Mouse (Mus musculus) spleen, adult 18-20 months (tissue): ENCODE results near the gene Ripply3.
A peak's percentile ranks its signal among the peaks of the same experiment; 100 is the strongest.

Experiments
- DNase-seq, 2 experiments: peaks; one replicate each; pipeline ENCODE4 v3.0.0; 2022; ENCODE audit warnings: mixed read lengths in 2 of 2

Gene Ripply3

GRCm38 (mm10) chr16:94327781-94328711 lies at the start of gene Ripply3:
TSS of gene Ripply3 (plus strand) at chr16:94328420.
- peak in 1 of 2 experiments; percentile 31 for DNase-seq

- no peak for DNase-seq
Measured at GRCm38 (mm10) chr16:94283972-94284371, 44.2 kb upstream of the Ripply3 start.

GRCm38 (mm10) chr16:94287826-94288225 lies 40.4 kb upstream of the Ripply3 start:
- DNase-seq = no peak

GRCm38 (mm10) chr16:94289138-94290072 lies 38.8 kb upstream of the Ripply3 start:
- peak in 1 of 2 experiments; percentile 39 for DNase-seq

GRCm38 (mm10) chr16:94290073-94290999 lies 37.9 kb upstream of the Ripply3 start:
- DNase-seq = peak; percentile 72 to 85

DNA sequence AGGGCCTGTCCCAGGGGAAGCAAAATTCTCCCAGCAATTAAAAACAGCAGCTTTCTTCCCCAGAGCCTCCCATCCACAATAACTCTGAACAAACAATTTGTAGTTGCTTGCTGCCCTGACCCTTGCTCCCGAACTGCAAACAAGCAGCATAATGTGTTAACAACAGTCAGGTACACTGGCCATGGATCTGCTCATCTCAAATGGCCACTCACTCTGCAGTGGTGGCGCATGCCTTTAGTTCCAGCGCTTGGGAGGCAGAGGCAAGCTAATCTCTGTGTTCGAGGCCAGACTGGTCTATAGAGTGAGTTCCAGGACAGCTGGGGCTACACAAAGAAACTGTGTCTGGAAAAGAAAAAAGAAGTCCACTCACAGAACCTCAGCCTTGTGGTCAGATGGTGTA lies 37.1 kb upstream of the Ripply3 start:
- no peak for DNase-seq

GRCm38 (mm10) chr16:94298081-94298480 lies 30.1 kb upstream of the Ripply3 start:
- DNase-seq = no peak

DNA sequence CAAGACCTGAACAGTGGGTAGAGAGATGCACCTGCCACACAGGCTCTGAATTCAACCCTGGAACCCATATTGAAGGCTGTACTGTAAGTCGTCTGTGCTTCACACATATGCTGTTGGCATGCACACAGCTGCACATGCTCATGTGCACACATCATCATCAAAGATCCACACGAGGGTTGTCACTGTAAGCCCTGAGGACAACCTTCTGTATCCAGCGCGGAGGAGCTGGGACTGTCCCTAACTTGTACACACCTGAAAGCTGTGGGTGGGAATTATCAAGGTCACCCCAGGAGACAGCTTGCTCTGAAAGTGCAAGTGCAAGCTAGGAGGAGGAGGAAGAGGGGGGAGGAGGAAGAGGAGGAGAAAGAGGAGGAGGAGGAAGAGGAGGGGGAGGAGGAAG lies 29.0 kb upstream of the Ripply3 start:
- no peak for DNase-seq

DNA sequence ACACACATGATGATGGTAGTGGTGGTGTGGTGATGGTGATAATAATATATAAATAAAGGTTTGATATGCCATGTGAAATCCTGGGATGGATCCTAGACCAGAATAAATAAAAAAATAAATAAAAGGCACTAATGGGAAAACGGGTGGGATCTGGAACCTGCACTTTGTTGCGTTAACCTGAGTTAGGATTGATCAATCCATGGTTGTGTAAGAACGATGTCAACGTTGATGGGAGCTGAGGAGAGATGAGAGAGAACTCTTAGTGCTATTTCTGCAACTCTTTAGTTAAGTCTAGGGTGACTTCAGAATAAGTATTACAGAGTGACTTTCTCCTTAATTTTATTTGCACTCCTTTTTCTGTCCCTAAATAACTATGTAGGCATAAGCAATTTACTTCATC lies 27.0 kb upstream of the Ripply3 start:
- DNase-seq = no peak

GRCm38 (mm10) chr16:94301696-94302095 lies 26.5 kb upstream of the Ripply3 start:
- no peak for DNase-seq

- DNase-seq = peak in 1 of 2 experiments; percentile 28
Measured at GRCm38 (mm10) chr16:94302274-94303202, 25.7 kb upstream of the Ripply3 start.

GRCm38 (mm10) chr16:94303203-94303535 lies 25.1 kb upstream of the Ripply3 start:
- no peak for DNase-seq

DNA sequence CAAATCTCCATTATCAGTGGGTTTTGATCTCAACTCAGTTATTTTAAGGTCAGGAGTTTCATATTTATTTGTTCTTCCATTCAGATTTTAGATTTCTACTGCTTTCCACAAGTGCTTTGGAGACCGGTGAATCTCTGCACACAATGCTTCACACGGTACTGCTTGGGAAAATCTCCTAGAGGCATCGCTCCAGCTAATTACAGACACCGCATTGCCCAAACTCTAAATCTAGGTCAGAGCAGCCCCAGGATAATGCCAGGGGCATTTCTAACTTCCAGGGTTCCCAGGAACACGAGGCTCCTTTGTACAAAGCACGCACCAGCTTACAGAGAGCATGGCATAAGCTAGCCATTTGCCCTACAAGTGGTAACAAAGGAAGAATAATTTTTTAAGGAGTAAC lies 20.7 kb upstream of the Ripply3 start:
- DNase-seq = no peak

DNA sequence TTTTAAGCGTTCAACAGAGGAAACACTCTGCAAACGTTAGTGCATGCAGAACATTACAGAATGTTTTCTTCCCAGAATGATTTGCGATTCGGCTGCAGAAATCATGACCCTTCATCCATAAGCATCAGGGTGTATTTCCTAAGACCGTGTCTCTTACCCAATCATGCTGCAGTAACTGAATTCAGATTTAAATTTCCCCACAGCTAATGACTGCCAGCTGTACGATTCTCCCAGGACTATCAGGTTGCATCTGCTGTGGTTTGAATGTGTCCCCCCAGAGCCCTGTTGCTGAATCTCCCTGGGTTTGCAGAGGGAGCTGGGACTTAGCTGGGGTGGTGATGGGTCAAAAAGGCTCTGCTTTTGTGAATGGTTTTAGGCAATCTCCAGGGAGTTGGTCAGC lies 20.3 kb upstream of the Ripply3 start:
- no peak for DNase-seq

GRCm38 (mm10) chr16:94309025-94309424 lies 19.2 kb upstream of the Ripply3 start:
- DNase-seq = no peak

- DNase-seq = no peak
Measured at GRCm38 (mm10) chr16:94311416-94311815, 16.8 kb upstream of the Ripply3 start.

- no peak for DNase-seq
Measured at GRCm38 (mm10) chr16:94311931-94312330, 16.3 kb upstream of the Ripply3 start.

- peak; percentile 59 to 62 for DNase-seq
Measured at GRCm38 (mm10) chr16:94312663-94313228, 15.5 kb upstream of the Ripply3 start.

GRCm38 (mm10) chr16:94313229-94314030 lies 14.8 kb upstream of the Ripply3 start, which contains the start of gene Hlcs:
TSS of gene Hlcs (minus strand) at chr16:94313571.
- DNase-seq = peak; percentile 96 to 97

DNA sequence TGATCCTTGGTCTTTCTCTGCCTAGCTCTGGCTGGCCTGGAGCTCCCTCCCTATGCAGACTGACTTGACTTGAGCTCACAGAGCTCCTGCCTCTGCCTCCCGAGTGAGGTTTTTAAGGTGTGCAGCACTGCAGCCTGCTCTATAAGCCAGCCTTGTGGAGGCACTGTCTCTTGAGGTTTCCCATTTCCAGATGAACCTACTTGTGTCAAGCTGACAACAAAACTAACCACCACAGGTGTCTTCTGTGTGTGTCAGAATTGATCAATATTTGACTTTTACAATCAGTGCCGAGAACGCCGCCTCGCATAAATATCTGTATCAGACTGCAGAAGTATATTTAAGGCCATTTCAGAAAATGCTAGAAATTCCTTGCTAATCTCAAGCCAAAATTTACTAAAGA lies 13.6 kb upstream of the Ripply3 start:
- DNase-seq = no peak
